Mouse (Mus musculus): Measurements from ENCODE around the gene Hoxd9.
A peak's percentile ranks its signal among the peaks of the same experiment; 100 is the strongest.

Gene Hoxd9

DNA sequence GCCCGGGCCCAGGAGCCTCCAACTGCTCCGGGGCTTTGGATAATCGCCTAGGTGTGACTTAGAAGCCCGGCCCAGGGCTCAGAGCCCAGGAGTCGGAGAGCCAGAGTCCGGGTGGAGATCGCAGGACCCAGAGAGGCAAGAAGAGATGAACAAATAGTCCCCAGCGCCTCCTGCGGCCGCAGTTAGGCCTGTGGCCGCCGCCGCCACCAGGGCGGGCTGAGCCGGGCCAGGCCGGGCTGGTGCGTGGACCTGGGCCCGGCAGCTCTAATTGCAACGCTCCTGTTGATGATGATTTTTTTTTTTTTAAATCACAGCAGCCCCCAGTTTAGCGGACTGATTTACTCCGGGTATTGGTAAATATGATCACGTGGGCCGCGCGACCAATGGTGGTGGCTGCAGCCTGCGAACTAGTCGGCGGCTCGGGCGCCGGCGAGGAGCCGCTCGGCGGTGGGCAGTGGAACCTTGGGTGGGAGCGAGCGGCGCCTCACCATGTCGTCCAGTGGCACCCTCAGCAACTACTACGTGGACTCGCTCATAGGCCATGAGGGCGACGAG lies at the start of gene Hoxd9:
Gene Hoxd9 (plus strand): TSS at position 161 of the 555 bp plus-strand sequence.
- no peak for DNase-seq (ENCODE audit: low read depth, low spot score)

DNA sequence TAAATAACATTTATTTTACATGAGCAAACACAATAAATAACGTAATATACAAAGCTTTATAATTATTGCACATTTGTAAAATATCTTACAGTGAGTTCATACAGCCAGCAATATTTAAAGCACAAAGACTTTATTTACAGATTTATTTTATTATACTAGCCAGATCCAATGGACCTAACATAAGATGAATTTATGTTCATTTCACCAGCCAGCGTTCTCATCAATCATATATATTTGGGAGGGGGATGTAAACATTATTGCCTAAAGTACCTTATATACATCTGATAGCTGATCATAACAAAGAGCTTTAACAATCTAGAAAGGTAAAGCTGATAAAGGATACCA lies 44.6 kb upstream of the Hoxd9 start:
- no peak for DNase-seq (ENCODE audit: low read depth, low spot score)

DNA sequence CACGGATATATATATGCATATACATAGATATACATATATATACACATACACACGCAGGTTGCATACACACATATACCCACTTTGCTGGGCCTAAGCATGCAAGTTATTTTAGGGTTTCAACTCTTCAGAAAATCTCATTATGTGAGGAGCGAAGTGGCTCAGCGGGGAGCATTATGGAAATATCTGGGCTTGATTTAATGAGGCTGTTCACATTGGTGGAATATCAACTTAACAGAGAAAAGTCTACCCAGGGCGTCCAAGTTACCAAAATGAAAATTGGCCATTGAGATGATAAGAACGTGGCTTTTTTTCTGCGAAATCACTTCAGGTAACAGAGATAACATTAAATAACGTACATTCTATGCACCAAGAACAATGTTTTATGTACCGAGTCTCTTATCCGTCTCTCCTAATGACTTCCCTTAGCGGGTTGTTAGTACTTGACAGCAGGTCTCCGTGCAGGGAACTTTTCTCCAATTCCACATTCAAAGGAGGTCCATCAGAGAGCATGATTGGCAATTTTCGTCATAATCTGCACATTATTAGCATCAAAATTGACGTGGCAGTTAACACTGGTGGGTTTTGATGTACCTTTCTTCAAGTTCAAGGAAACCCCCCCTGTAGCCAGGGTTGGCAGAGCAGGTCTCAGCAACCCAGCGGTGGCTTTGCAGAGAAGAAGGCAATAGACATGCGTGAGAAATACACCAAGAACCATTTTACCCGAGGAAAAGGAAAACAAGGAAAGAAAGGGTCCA lies 43.6 kb upstream of the Hoxd9 start:
- no peak for DNase-seq (ENCODE audit: low read depth, low spot score)

DNA sequence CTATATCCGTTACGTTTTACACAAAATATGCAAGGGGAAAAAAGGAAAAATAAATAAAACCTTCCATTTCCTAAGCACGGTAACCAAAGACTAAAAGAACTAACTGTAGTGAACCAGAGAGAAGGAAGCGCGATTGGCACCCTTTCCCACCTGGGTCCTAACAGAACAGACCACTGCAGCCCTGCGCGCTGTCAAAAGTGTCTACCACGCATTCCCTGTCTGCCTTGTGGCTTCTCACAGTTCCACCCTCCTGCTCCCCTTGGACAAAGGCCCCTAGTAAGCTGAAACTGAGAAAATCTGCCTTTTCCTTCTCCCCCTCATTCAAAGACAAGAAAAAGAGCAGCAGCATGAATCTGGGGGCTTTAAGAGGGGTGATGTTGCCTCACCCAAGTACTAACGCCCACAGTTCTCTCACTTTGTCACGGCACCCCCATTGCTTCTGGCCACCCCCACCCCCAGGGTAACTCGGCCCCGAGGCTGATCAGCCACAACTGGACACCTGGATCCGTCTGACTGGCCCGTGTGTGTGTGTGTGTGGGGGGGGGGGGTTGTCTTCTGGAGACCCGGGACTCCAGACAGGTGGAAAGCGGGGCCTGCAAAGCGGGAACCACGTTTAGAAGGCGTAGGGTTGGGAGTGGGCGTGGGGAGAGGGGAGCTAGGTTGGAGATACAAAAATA lies 42.6 kb upstream of the Hoxd9 start:
- no peak for DNase-seq (ENCODE audit: low read depth, low spot score)

DNA sequence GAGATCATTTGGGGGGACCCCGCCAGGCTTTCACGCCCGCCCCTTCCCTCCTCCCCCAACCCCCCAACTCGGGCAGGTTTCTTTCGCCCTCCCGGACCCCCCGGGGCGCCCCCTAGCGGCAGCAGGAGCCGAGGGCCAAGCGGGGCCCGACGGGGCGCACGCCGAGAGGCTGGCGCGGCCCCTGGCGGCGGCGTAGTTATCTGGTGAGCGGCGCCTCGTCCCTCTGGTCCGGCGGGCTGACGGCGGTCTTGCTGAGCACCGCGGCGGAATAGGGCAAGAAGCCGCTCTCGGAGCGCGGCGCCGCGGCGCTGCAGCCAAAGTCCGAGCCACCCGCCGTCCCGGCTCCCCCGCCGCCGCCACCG lies 42.1 kb upstream of the Hoxd9 start:
- no peak for DNase-seq (ENCODE audit: low read depth, low spot score)

DNA sequence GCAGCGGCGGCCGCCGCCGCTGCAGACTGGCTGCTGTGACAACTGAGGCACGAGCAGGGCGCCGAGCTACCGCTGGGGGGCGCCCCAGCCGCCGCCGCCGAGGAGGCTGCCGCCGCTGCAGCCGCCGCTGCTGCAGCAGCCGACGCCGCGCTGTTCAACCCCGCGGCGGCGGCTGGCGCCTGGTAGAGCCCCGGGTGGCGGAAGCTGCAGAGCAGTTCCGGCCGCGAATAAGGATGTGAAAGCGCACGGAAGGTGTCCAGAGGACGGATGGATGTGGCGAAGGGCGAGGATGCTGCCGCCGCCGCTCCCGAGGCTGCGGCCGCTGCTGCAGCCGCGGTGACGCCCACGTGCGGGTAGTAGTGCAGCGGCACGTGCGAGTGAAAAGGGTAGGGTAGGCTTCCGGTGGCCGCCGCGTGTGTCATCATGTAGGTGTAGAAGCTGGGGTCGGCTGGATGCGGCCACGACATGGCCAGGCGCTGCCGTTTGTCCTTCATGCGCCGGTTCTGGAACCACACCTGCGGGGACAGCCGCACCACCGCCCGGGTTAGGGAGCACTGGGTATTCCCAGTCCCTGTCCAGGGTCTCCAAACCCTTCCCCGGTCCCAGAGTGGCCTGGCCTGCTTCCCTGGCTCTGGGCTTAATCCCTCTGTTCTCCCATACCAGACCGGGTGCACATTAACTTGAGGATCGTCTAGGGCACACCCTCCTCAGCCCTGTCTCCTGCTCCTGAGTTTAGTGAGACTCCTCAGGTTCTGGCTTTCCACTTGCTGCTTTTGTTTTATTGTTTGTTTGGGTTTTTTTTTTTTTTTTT lies 41.5 kb upstream of the Hoxd9 start:
- no peak for DNase-seq (ENCODE audit: low read depth, low spot score)

DNA sequence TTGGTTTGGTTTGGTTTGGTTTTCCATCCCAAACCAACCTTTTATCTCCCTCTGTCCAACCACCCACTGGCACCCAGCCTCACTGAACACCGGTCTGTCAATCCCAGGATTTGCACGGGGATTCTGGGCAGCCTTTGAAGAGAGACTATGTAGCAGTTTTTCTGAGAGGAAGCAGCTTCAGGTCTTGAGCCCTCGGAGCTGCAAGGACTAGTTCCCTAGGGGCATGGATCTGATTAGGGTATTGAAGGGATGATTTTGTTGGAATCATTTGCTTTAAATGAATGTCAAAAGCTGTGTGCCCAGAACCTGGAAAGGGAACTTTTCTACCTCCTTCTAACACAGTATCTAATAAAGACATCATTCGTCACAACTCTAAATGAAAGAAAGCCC lies 40.9 kb upstream of the Hoxd9 start:
- no peak for DNase-seq (ENCODE audit: low read depth, low spot score)

DNA sequence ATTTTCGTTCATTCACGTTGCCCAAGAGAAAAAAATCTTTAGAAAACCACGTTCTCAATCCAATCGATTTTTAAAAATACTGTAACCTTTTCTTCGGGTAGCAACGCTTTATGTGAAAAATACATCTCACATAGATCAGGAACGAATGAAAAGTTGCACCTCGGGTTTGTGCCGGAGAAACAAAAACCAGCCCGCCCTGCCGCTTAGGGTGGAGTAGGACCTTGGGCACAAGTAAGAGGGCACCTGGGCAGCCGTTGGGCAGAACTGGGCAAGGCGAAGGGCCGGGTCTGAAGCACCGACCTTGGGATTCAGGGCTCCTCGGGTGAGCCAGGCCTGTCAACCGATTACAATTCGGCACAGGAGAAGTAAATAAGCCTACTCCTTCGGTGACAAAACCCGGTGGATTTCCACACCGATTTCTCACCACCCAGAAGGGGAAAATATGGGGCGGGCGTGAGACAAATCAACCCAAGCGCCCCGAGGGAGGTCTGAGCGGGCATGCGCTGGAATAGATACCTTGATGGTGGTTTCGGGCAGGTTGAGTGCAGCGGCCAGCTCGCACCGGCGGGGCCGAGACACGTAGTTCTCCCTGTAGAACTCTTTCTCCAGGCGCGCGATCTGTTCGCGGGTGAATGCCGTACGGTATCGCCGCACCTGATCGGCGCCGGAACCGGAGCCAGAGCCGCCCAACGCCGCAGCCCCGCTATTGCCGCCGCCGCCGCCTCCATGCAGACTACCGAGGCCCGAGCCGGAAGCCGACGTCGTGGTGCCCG lies 40.1 kb upstream of the Hoxd9 start:
- no peak for DNase-seq (ENCODE audit: low read depth, low spot score)

DNA sequence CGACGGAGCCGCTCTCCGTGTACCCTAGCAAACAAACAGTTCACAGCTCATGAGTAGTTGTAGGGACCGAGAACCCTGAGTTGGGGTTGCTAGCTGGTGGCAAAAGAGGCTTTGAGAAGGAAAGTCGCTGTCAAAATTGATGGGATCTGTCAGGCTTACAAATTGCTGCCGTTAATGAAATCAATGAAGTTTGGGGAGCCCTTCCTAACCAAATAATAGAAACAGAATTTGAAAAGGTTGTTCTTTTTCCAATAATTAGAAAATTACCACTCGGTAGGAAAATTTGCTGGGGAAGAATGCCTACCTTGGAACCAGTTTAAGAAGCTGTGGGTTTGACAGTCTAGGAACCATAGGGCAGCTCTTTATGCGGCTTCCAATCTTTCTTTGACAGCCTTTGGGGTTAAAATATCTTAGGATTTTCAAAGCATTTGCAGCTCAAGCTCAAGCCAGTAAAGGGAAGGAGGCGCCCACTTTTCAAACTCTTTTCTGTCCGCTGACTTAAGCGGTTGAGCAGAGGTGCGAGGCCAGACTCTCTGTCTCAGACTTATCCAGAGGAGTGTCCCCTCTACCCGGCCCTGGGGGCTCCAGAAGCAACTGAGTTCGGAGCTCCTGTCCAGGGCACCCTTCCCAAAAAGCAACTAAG lies 39.4 kb upstream of the Hoxd9 start:
- no peak for DNase-seq (ENCODE audit: low read depth, low spot score)

DNA sequence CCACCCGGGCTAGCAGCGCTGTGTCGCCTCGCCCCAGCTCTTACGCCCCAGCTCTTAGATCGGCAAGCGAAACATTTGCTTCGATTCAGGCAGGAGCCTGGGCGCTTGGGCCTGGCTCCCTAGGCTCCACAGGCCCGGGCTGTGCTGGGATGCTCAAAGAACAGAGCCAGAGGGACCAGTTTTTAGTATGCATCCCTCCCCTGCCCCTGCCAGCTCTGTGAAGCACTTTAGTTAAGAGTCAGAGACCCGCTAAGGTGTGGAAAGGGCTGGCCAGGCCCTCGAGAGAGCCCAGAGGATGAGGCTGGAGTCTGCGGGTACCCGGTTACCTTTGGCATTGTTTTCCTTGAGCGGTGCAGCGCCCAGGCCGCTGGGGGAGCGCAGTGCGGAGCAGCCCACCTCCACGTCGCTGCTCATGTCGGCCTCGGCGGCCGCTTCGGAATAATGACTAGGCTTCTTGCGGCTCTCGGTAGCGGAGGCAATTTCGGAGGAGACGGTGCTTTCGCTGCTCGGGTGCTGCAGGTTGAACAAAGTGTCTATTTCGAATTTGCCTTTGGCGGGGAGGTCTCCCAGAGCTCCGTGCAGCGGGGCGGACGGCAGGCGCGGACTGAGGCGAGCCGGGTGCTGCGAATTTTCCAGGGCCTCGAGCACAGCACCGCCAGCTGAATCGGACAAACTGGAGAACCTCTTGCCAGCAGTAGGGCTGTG lies 38.7 kb upstream of the Hoxd9 start:
- DNase-seq (ENCODE audit: low read depth, low spot score): no peak

DNA sequence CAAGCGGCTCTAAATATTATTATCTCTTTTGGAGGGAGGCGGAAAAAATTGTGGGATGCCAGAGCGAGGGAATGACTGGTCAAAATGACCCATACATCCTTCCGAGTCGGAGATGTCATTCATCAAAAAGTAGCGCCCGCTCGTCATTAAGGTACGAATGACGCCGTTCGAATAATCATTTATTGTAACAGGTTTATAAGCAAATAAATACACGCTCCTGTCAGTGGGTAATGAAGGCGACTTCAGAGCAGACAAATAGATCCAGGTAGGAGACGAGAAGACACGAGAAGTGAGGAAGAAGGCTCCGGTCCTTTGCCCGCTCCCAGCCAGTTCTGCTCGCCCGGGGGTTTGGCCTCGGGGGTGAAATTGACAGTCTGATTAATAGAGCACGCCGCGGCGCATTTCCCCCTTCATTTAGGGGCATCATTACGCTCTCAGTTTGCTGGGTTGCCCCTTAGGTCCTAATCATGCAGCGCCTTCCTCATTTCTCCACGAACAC lies 38.0 kb upstream of the Hoxd9 start, which contains the start of gene Evx2:
Gene Evx2 (minus strand): TSS at position 51 of the 499 bp plus-strand sequence.
- no peak for DNase-seq (ENCODE audit: low read depth, low spot score)

DNA sequence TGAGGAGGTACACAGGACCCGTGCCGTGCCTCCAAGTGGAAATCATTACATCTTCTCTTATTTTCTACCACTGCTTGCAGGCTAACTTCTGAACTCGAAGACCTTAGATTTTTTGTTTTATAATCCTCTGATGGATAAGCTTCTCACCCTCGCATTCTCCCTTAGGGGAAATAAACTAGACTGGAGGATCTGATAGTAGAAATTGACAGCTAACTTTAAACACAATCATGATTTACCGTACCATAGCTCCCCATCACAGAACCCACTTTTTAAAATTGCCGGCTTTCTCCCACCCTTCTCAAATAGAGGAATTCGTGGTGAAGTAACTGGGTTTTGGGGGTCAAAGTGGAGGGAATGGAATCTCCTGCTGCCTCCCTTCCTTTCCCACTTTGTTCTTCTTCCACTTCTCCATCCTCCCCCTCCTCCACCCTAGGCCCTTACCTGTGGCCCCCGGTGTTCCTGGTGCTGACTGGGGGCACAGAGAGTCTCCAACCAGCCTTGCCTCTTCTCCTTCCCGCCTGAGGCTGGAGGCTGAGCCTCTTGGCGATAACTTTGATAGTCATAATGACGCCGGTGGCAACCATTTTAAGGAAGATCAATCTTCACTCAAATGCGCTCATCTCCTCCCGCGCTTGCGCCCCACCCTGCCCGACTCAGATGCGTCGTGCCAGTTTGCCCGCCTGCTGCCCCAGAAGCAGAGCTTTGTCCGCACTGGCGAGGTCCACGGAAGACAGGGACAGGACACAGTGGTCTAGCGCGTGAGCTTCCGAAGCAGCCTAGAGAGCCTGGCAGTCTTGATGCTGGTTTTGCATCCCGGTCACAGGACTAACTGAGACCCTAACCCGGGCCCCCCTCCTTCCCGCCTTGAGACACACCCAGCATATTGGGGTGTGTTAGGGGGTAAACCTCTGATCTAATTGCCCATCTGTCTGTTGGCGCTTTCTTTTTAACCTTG lies 36.8 kb upstream of the Hoxd9 start:
- no peak for DNase-seq (ENCODE audit: low read depth, low spot score)

DNA sequence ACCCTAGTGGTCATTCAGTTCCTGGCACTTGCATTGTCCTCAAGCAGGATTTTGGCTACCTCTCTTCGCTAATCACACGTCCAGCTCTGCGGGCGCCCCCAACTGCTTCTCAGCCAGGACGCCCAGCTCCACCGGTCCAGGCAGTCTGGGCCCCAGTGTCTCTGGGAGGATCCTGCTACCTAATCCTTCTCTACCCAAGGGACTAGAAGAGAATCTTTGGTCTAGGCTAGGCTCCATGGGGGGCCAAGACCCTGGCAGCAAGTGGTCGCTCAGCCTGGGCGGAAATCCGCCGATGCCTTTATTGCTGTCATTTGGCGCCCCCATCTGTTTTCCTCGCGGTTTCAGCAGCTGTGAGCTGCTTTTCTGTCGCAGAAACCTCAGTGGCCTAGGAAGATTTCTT lies 35.8 kb upstream of the Hoxd9 start:
- no peak for DNase-seq (ENCODE audit: low read depth, low spot score)

DNA sequence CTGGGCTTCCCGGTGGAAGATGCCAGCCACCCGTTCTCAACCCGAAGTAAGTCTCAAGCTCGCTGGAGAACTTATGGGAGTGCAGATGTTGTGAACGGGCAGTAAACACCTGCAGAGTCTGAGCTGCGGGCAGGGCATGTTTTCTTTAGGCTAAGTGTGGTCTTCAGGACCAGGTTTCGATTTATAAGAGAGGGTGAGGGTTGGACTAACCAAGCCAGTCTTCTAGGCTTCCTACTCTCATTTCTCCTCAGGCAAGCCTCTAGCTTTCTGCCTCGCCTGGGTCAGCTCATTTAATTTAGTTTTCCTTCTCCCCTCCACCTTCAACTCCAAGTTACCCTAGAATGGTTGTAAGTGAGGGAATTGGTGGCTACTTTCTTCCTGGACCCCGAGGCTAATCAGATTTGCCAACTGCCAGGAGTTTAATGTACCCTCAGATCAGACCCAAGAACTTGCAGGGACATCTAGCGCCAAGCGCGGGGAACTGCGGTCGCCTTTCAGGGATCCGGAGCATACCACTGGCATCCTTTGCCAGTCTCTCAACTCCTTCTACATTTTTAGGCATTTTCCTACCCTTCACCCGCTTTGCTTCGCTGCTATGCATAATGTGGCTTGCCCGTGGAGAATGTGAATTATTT lies 34.1 kb upstream of the Hoxd9 start:
- peak; percentile 64 for DNase-seq (ENCODE audit: low read depth, low spot score)

DNA sequence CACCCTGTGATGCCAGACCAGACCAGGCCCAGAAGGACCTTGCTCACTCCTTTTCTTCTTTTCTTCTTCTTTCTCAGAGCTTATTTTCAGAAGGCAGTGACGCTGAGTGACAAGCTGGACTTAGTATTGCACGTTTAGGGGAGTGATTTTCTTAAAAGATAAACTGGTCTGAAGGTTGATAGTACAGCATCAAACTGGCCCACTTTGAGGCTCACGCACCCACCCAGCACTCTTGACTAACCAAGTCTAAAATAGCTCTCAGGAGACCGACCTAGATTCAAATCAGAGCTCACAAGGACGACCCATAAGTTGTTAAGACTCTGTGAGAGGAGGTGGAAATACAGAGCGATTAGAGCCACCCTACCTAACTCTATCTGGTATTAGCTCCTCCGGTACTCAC lies 31.1 kb upstream of the Hoxd9 start:
- DNase-seq (ENCODE audit: low read depth, low spot score): no peak

DNA sequence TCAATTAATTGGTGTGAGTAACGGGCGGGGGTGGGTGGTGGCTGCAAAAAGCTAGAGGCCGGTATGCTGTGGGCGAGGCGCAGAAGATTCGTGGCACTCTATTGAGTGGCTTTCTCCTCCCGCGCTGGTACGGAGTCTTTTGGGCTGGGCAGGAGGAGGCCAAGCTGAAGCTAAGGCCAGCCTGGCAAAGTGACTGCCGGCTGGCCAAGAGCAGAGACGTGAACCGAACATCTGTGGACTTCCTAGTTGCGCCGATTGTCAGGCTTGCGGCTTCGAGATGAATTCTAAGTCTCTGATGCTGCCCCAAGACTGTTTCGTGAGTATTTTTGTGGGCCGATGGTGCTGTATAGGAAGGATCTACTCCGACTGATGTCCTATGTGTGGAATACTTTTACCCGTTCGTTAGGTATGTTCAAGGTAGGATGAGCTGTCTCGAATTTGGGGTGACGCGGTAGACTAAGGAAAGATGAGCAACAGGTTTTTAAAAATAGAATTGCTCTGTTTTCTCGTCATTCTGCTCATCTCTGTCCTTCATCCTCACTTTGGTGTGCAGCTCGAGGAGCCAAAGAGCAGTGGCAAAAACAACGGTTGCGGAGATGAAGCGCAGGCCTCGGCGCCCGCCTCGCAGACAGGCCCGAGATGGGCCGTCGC lies 30.2 kb upstream of the Hoxd9 start:
- DNase-seq (ENCODE audit: low read depth, low spot score): no peak

DNA sequence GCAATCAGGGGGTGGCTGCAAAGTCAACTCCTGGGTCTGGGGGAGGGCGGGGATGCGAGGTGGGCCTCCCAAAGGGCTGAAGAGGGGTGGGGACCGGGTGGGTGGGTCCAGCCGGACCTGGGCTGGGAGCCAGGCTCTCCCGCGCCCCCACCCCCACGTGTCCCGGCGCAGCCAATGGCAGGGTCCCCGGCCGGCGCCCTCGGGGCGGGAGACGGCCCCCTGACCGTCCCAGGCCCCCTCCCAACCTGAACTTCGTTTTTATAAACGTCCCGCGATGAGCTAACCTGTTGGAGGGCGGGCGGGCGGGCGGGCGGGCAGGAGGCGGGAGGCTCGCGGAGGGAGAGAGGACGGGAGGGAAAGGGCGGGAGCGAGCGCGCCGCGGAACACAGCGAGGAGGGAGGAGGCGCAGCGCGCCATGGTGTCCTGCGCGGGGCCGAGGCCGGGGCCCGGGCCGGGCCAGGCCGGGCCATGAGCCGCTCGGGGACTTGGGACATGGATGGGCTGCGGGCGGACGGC lies 29.6 kb upstream of the Hoxd9 start, which contains the start of gene Hoxd13:
Gene Hoxd13 (plus strand): TSS at position 469 of the 516 bp plus-strand sequence.
- no peak for DNase-seq (ENCODE audit: low read depth, low spot score)

Measured in A20 (cell line).